Mouse (Mus musculus) right cerebral cortex, postnatal 25 days (tissue): Measurements from ENCODE around the gene Bzw2.
"Not testable (repeated sequence)": the region's sequence is repeated elsewhere in the genome, so short reads cannot be mapped to it uniquely, and the experiment has no call there.

ENCODE experiments used
- DNase-seq: peaks from one replicate; pipeline ENCODE4 v3.0.0; 2022

Gene Bzw2

DNA sequence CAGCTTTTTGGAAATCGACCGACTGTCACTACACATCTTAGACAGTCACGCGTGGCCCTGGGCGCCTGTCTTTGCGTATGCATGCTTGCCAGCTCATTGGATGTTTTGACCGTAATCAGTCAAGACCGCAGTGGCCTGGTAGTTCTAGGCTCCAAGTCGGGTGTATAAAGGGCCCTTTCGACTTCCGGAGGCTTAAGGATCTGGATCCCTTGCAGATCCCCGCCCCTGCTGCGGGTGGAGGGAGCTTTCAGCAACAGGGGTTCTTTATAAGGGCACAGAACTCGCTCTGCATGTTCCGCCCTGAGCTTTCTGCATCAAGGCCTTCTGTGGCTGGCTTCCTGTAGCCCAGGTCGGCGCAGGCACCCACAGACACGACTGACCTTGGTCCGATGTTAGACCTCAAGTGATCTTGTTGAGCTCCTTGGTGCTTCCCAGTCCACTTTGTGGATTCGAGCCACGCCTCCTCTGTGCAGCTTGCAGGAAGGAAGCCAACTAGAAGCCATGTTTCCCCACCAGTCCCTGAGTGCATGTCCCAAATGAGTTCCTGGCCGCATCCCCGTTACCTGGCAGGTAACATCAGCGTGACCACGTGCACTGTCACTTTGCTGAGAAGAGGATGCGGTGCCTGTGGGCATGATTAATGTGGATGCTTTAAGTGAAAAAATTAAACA, at the start of gene Bzw2:
Bzw2 (minus strand) TSS at position 443 of the 671 bp plus-strand sequence.
- peak; percentile 61 for DNase-seq

DNA sequence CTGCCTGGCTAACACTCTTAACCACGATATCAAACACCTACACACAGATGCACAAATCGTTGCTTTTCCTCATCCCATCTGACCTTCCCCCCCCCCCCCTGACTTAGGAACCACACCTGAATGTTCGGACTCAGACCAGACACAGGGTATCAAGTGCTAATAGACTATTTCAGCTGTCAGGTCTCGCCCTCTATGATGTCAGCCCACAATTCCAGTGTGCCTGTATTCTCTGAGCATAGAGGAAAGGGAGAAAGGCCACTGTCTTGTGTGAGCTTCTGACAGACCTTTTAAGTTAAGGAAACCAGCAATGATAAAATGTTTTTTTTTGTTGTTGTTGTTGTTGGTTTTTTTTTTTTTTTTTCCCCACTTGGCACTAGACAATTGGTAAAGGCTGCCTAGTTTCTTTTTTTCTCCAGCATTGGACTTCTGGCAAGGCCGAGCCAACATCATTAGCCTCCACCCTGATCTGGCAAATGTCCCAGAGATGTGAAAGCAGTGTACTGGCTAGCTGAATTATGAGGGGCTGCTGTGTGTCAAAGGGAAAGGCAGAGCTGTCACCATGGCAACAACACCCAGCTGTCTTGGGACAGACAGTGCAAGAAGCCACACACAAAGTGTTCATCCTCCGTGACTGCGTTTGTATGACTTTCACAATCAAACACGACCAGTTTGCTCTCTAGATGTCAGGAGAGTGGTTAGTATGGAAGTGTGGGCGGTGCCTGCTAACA, 49.4 kb upstream of the Bzw2 start:
- DNase-seq = peak; percentile 36

DNA sequence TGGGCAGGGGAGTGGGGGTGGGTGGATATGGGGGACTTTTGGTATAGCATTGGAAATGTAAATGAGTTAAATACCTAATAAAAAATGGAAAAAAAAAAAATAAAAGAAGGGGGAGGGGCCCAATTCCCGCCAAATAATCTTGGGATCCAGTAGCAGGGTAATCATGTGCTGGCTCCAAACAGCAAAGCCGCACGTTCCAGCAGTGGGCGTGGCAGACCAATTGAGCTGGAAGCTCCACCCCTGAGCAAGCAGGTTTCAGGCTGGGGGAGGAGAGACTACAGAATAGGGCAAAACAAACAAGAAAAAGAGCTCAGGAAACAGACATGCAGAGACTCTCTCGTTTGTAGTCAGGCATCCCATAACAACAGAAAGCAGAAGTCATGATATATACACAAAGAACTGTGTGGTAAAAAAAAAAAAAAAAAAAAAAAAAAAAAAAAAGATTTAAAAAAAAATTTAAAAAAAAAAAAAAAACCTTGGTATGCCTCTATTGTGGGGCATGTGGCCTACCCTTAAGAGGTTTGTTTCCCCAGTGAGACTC, 47.8 kb upstream of the Bzw2 start:
- DNase-seq = not testable (repeated sequence)

DNA sequence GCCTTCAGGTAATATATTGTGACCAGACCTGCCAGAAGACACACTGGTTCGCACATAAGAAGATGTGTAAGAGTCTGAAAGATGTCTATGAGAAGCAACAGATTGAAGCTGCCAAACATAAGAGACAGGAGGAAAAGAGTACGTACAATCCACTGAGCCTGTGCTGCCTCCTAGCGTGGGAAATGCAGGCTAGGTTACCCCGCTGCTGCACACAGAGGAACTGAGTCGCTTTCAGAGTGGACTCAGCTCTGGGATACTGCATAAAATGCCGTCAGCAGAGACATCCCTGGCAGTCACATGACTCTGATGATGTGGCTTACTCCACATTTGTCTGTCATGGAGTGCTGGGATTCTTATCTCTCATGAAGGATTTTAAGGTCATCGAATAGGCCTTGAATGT, 37.1 kb upstream of the Bzw2 start:
- DNase-seq = no peak

DNA sequence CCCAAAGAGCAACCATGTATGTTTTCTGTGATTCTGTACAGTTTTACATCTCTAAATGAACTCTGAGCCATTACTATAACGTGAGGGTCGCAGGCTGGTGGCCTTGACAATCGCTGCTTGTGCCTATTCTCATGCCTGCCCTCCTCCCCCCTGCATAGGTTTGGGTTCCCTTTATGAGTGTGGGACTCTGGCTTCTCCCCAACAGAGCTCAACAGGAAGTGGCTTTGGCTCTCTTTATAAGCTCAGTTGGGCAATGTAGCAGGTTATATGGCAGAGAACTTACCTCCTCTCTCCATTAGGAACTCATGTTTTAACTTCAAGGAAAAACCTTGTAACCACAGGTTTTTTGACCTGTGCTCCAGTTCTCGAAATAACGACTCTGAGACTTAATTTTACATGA, 32.5 kb upstream of the Bzw2 start:
- DNase-seq = no peak

DNA sequence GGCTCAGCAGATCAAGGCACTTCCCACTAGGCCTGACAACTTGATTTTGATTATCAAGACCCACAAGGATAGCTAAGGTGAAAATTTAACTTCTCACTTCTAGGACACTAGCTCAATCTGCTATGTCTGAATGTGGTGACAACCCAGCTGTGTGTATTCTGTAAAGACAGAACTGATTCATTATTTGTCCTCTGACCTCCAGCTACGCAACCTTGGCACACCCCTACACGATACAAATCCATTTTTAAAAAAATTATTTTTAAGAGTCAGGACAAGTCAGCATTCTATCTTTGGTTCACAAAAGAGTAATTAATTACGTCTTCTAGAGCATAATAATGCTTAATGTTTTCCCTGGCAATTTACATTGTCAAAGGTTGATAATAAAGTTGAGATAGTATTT, 31.7 kb upstream of the Bzw2 start:
- DNase-seq = no peak

DNA sequence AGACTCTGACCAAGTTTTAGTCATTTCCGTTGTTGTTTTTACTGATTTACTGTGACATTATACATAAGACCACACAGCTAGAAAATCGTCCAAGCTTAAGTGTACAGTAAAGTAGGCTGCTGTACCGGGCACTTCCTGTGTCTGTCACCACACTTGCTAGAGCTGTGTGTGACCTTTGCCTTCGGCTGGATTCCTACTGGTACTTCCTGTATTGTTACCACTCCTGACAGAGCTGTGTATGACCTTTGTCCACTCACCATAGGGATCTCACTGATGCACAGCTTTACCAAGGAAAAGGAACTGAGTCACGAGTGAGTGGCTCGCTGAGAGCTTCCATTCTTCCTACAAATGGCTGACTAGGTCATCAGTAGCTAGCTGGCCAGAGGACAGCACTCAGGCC, 29.2 kb upstream of the Bzw2 start:
- no peak for DNase-seq

DNA sequence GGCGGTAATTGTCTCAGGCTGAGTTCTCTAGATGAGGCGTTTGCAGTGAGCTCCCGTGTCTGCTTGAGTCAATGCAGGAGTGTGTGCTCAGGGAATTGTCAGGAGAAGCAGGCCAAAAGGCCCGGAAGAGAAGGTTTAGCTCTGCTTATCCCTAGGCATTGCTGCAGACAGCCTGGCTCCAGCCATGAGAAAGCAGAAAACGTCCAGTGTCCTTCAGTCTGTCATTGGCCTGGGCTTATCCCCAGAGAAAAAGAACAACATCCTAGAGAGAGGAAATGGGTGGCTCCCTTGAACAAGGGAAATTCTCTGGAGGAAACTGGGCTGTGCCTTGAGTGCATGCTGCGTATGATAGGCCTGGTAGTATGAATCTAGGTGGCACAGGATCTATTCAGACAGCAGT, 24.7 kb upstream of the Bzw2 start:
- no peak for DNase-seq

DNA sequence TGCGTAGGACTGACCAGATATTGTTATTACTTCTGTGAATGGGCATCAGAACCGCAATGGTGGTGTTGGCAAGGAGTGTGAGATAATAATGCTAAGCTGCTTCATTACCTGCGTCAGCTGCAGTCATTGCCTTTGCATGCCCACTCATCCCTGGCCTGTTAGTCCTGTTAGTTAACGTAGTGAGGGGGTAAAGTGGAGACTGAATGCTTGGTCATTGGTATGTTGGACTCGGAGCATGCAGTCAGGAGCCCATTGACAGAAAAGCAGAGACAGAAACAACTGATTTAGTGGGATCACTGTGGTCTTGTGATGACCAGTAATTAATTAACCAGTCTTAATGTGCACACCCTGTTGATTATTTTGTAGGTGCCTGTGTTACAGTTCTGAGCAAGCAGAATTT, 19.3 kb upstream of the Bzw2 start:
- no peak for DNase-seq

DNA sequence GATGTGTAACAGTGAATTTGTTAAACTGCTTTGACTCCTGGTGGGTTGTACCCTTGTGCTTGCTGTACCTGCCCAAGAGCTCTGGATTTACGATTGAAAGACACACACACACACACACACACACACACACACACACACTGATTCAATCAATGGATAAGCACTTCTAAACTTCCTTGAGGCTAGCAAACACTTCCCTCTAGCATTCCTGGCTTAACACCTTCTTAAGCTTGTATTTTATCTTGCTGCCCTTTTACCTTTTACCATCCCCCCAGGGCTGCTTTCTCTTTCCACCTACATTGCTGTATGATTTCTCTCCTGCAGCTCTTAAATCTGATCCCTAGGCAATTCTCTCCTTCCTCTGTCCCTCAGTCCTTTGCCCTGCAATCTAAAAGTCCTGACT, 7.4 kb upstream of the Bzw2 start:
- no peak for DNase-seq

DNA sequence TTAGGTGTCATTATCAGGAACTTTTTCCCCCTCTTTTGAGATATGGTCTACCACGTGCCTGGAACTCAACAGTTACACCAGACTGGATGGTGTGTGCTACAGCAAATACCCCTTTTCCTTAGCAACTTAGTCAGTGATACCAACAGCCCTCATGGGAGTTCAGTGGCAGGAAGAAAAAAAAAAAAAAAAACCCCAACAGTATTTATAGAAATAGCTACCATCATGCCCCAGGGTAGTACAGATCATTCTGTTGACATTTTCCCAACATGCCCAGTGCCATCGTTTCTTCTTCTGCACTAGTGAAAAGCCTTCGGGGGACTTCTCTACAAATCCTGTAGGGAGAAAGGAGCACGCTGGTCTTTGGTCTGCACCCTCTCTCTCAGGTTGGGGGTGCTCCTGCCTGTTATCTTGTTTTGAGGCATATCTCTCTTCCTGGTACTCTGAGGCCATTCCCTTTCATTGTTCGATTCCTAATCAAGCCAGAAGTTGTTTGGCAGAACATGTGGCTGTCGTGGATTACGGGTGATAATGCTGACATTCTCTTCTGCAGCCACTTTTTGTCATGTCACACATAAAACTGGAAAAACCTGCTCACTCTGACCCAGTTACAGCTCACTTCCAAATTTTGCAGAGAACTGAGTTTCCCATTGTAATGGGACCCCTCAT, 6.4 kb upstream of the Bzw2 start:
- no peak for DNase-seq

DNA sequence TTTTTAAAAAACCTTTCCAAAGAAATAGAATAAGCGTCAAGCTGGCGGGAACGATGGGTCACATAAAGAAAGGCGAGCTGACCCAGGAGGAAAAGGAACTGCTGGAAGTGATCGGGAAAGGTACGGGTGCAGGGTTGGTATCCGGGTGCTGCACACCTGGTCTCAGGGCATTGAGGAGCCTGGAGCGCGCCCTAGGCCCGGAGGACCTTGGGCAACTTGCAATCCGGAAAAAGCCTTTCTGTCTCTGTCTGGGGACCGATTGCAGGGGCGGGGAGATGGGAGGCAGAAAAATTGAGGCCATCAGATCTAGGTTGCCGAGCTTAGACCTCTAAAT, 609 bp downstream of the Bzw2 start:
- DNase-seq = no peak

DNA sequence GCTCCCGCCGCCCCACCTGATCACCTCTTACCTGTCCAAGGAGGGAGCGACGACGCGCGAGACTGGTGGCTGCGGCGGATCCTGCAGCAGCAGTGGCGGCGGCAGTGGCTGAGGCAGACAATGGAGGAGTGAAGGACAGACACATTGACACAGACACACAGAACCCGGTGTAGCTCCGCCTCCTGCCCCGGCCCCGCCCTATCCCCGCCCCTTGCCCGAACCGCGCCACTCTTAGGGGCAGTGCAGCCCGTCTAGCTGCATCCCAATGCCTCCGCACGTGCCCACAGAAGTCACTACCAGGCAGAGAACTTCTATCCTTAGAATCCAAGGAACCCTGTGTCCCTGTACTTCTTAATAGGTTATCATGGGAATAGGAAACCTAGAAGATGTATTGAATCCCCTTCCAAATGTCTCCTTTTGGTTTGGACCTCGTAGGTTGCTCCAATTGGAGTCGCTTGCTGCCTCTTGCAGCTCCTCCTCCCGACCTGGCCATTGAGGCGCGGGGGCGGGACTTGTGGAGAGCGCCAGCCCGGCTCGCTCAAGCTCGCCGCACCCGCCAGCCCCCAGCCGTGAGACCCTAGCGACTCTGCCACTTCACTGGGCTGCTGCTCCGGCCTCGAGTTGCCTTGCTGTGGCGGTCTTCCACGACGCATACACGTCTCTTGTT, 1.1 kb downstream of the Bzw2 start, which contains the start of gene Ankmy2:
Ankmy2 (plus strand) TSS at position 478 of the 667 bp plus-strand sequence.
- DNase-seq = peak; percentile 89

DNA sequence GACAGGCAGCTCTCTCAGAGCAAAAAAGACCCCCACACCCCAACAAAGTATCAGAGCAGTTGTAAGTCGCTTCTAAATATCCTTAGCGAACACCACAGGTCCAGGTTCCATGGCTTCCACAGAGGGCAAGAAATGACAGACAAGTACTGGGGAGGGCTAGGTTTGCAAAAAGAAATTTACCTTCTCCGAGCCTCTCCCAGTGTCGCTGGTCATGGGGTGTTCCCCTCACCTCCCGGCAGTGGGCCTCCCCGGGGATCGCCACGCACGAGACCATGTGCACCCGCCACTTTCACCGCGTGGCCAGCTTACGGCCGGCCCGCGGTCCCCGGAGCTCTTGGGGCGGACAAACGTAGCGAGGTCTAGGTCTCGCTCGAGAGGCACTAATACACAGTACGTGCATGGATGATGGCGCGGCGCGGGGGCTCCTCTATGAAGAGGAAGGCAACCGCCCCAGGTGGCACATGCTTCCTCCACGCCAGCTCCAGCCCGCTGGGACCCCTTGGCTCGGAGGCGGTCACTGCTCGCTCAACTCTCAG, 1.7 kb downstream of the Bzw2 start:
- peak; percentile 45 for DNase-seq

DNA sequence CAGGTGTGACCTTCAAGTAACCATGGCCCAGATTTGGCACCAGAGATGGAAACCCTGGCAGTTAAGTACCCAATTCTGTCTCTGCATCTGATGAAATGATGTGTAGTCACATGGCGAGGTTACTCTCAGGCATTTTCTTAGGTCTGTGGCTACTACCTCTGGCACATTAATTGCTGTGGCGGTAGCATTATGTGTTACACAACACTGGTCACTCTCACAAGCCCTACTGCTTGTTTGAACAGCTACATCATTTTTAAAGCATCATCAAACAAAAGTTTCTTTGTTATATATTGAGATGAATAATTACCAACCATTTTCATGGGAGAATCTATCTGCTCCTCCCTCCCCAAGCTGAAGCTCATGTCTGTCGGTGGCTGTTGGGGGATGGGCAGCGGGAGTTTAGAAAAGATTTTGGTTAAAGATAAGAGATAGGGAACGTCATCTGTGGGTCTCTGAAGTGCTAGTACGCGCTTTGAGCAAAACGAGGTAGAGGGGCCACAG, 2.7 kb downstream of the Bzw2 start:
- peak; percentile 19 for DNase-seq

DNA sequence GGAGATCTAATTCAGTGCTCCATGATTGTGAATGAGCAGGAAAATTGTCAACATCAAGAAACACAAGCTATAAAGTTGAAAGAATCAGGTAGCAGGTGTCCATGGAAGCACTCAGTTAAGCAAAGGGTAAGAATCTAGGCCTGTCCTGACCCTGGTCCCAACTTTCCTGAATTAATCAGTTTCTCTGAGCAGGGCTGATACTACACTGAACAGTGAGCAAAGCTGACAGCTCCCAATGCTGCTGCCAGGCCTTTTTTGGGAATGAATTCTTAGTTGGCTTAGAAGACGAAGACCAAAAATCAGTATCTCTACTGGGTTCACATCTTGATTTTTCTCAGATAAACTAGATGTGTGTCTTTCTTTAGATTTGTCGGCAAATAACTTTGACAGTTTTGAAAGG, 7.1 kb downstream of the Bzw2 start:
- DNase-seq = no peak

DNA sequence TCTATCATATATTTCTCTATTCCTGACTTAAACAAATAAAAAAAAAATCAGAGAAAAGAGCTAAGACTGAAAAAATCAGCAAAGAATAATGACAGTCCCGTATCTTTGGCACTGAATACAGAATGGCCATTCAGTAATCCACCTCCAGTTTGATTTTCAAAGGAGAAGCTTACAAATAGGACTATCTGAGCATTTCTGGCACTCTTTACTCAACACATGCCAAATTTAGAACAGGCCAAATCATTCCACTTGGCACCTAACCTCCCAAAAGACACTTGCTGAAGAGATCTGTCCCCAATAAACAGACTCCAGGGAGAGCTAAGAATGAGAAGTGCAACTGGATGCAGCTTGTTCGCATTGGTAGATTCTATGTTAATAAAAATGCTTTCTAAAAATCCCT, 7.6 kb downstream of the Bzw2 start:
- DNase-seq = no peak

DNA sequence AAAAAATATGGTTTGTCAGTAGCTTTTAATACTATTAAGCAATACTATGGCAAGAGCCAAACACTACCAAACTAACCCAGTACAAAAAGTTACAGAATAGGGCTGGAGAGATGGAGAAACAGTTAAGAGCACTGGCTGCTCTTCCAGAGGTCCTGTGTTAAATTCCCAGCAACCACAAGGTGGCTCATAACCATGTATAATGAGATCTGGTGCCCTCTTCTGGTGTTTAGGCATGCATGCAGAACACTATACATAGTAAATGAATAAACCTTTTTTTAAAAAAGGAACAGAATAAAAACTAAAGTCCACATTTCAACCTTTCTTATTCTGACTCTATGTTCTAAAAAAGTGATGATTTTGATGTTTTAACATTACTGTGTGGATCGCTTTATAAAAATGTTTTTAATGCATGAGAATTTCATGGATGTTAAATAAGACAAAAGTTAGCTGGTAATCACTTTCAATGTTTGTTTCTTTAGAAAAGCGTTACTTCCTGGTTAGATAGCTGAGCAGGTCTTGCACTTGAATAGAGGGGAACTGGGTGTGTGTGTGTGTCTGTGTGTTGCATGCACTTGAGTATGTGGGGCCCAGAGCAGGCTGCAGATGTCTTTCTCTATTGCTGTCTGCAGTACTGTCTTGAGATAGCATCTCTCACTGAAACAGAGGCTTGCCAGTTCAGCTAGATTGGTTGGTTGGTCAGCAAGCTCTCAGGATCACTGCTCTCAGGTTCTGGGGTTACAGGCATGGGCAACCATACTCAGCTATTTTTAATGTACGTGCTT, 11.5 kb downstream of the Bzw2 start:
- no peak for DNase-seq

DNA sequence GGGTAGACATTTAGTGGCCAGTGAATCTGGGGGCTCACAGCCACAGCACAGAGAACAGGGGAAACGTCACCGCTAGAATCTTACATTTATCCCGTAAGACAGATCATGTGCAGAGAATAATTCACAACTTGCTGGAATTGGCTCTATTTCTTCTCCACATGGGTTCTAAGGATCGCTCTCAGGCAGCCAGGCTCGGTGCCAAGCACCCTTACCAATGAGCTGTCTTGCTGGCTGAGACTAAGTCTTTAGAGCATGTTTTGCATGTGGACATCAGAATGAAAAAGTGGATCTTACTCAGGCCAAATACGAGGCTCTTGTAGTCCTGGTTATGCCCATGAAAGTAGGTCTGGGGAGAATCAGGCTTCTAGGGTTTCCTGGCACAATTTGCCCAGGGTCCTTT, 17.5 kb downstream of the Bzw2 start:
- no peak for DNase-seq

DNA sequence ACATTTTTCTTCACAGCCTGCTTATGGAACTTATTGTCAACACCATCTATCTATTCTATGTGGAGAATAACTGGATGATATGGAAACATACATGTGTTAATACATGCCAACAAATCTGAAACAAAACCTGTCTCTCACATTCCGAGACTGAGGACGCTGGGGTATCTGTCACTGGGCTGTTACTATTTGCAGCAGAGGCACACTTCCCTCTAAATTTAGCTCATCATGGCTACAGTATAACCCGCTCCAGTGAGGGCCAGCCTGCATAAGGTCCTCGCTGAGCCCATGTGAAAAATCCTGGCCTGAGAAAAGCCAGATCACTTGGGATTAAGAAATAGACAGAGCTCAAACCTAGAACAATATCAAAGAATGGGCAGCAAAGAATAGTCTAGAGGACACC, 20.7 kb downstream of the Bzw2 start:
- no peak for DNase-seq

DNA sequence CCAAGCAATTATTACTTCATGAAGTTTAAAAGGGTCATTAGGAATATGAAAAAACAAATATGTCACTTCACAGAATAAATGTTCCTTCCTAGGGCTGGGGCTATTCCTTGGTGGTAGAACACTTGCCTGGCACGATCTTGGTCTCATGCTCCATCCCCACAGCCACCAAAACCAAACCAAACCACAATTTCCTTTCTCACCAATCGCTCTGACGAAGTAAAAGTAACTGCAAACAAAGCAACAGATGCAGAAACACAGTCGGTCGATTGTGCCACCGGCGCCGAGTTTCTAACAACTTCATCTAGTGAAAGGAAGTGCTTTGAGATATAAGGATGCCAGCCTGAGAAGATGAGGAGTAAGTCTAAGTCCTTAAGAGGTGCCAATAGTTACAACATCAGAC, 21.6 kb downstream of the Bzw2 start:
- no peak for DNase-seq

DNA sequence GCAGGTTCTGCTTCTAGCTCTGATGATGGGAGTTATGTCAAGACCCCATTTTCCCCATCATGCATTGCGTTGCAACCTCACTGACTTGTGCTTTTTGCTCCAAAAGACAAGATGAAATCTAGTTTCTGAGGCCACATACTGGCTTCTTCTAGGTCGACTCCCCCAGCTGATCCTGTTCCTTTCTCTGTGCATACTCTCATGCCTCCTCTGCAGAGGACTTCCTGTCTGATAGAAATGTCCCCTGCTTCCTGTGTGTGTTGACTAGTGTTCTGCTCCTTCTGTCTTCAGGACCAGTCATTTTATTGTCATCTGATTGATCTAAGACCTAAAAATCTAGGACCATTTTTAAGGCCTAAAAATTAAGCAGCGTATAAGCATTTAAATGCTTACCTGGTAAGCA, 22.5 kb downstream of the Bzw2 start:
- DNase-seq = no peak
